Comparison of ENCODE assay signal across 15 mouse cellular contexts in the genomic region with DNA sequence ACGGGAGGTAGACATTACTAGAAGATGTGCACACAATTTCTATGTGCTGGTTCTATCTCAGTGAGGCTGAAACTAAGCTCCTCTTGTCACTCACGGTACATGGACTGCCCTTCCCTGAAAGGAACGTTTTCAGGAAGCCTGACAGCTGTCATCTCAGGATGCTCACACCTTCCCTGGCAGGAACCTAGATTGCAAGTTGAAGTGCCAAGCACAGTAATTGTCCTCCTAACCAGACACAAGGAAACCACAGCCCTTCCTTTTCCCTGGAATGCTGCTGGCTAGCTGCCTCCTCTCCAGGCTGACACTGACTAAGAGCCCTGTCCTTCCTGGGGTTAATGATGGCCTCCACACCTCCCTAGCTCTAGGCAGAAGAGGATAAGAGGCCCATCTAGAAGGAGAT. TPM values are rescaled to one million over a fixed set of nuclear protein-coding genes. Genes with fewer than 3 reads are reported as not detected.
A peak's percentile ranks its signal among the peaks of the same experiment; 100 is the strongest.
DNase-seq lines count a peak whose midpoint lies in the region; ATAC-seq and TF ChIP-seq lines count a peak whose summit lies in the region.
"Had no signal": no experiment of that assay in that cellular context is flagged by ENCODE, and none has a peak within 500 bp of the region (broad histone marks: within the 10 kb centered on the region; RNA-seq: fewer than 3 reads in every experiment).

No protein-coding gene starts in this region.

- H3K4me2 ChIP-seq in forebrain, embryonic 14.5 days (ENCODE audit: low read length): no peak overlapping the region
- H3K4me2 ChIP-seq: hindbrain, embryonic 14.5 days; liver, embryonic 11.5 days had no signal

- WGBS in lung, adult 2 months: 38% methylated on average over 3 of the region's 3 CpGs
- 75% methylated on average over 3 of the region's 3 CpGs for WGBS in forebrain, embryonic 14.5 days

- no peak for TF ChIP-seq POLR2A in lung, adult 2 months (IDR thresholded peaks at IDR 0.05; ENCODE audit: borderline replicate concordance, extremely low read depth, low read depth, low read length)

- H3K4me1 ChIP-seq in lung, adult 2 months (ENCODE audit: control insufficient read depth, insufficient read depth, low read length): no peaks in the 10 kb centered on the region
- no peaks in the 10 kb centered on the region for H3K4me1 ChIP-seq in forebrain, embryonic 14.5 days (ENCODE audit: control insufficient read depth, insufficient read depth, low read length)

- no peak overlapping the region for H3K4me3 ChIP-seq in lung, adult 2 months (replicated peaks; ENCODE audit: extremely low read depth, low read depth, low read length)
- H3K4me3 ChIP-seq in forebrain, embryonic 14.5 days (ENCODE audit: low read depth, low read length): no peak overlapping the region
- H3K4me3 ChIP-seq: myocyte had no signal

- H3K9ac ChIP-seq in forebrain, embryonic 14.5 days (ENCODE audit: low read length): no peak overlapping the region
- H3K9ac ChIP-seq: hindbrain, embryonic 14.5 days had no signal

- H3K9me3 ChIP-seq in forebrain, embryonic 14.5 days (replicated peaks; ENCODE audit: control insufficient read depth, low read length): no peaks in the 10 kb centered on the region

- intact Hi-C loops in heart, postnatal 10 days (cut with DNase I): no loop called here

- no peaks in the 10 kb centered on the region for H3K27me3 ChIP-seq in forebrain, embryonic 14.5 days (replicated peaks; ENCODE audit: control insufficient read depth, insufficient read depth, low read length)

- H3K36me3 ChIP-seq in forebrain, embryonic 14.5 days (ENCODE audit: control insufficient read depth, insufficient read depth, low read length): no peaks in the 10 kb centered on the region

- no peak for TF ChIP-seq CTCF in lung, adult 2 months (IDR thresholded peaks at IDR 0.05; ENCODE audit: insufficient read depth, low read length)

- ATAC-seq in forebrain, embryonic 14.5 days: no peak
- ATAC-seq in erythroid progenitor cell, adult 5-6 weeks (replicated peaks; ENCODE audit: low FRiP score, poor library complexity, severe bottlenecking): no peak
- ATAC-seq: forebrain, embryonic 16.5 days had no signal

- DNase-seq in cerebellum, postnatal 10 days: peak; percentile 14 to 29
- DNase-seq in cerebellum, adult 11-12 months: no peak
- DNase-seq in 3T3-L1 (ENCODE audit: low read depth, low spot score): peak; percentile 24
- DNase-seq in heart, postnatal 10 days: peak; percentile 31 to 36
- peak; percentile 17 for DNase-seq in lung, adult 2 months
- no peak for DNase-seq in forebrain, embryonic 14.5 days (ENCODE audit: low spot score)
- no peak for DNase-seq in spleen, postnatal 36 days (ENCODE audit: low spot score in 2 of 2)
- DNase-seq: right cerebral cortex, postnatal 25 days; thymus, adult 2 months had no signal

- no peak overlapping the region for H3K27ac ChIP-seq in forebrain, embryonic 14.5 days (ENCODE audit: low read depth, low read length)
- H3K27ac ChIP-seq: hindbrain, embryonic 14.5 days had no signal

RNA-seq across cellular contexts. Expression of a gene that starts 21.7 kb away (rescaled TPM):
- total RNA-seq in heart, postnatal 10 days (2021): 10 to 100 TPM; 34.2 to 45.3 TPM
- 11.9 and 13.6 TPM in 2 replicates for polyA plus RNA-seq in lung, adult 2 months (2012; rRNA removed)
- polyA plus RNA-seq in forebrain, embryonic 14.5 days (2014; fragmentation: Nextera tagmentation; extraction: Ambion mirVana): 16.2 and 16.7 TPM in 2 replicates
- not detected in 2 replicates for total RNA-seq in erythroid progenitor cell, adult 5-6 weeks (2015; ENCODE audit: low replicate concordance)
- total RNA-seq in erythroid progenitor cell, adult 5-6 weeks (2017; ENCODE audit: low replicate concordance): not detected in 2 replicates
- total RNA-seq: MEL had no signal

Comparison
In these comparisons a context has a peak if more than half of its experiments do, and no peak if none do; other contexts are left out.
1. DNase-seq: peak in cerebellum, postnatal 10 days (2 of 2), 3T3-L1 (single experiment), heart, postnatal 10 days (2 of 2) and lung, adult 2 months (single experiment); none in cerebellum, adult 11-12 months (single experiment), forebrain, embryonic 14.5 days (single experiment) and spleen, postnatal 36 days (0 of 2).
2. RNA of a gene that starts 21.7 kb away (total RNA-seq): 34.2 to 45.3 TPM in heart, postnatal 10 days; not detected in erythroid progenitor cell, adult 5-6 weeks; every median in the first group is over 10 times any median in the second.